Mouse (Mus musculus) gastrocnemius, adult 8-10 months (tissue): ENCODE data around the gene Ppip5k2. TPM values are rescaled to one million over a fixed set of nuclear protein-coding genes. Genes with fewer than 3 reads are reported as not detected.
"Not testable (repeated sequence)": the region's sequence is repeated elsewhere in the genome, so short reads cannot be mapped to it uniquely, and the experiment has no call there.

ENCODE experiments used
- DNase-seq, 2 experiments: peaks; one replicate each; pipeline ENCODE4 v3.0.0; 2022; ENCODE audit warnings: low spot score in 2 of 2
- total RNA-seq, 4 experiments: library from RNA; stranded (reverse); gene quantifications; 2 replicates each; pipeline ENCODE4 v1.2.4; 2022

Gene Ppip5k2
- total RNA-seq: 1 to 10 TPM; 1.1 to 2.2 (median 2.1) TPM

- DNase-seq: peak; percentile 87 to 90
These were observed at the start of gene Ppip5k2, which contains the start of gene Gin1 for GRCm38 (mm10) chr1:97769904-97770753. TSS of gene Ppip5k2 (minus strand) at chr1:97770411. TSS of gene Gin1 (plus strand) at chr1:97770172.

DNA sequence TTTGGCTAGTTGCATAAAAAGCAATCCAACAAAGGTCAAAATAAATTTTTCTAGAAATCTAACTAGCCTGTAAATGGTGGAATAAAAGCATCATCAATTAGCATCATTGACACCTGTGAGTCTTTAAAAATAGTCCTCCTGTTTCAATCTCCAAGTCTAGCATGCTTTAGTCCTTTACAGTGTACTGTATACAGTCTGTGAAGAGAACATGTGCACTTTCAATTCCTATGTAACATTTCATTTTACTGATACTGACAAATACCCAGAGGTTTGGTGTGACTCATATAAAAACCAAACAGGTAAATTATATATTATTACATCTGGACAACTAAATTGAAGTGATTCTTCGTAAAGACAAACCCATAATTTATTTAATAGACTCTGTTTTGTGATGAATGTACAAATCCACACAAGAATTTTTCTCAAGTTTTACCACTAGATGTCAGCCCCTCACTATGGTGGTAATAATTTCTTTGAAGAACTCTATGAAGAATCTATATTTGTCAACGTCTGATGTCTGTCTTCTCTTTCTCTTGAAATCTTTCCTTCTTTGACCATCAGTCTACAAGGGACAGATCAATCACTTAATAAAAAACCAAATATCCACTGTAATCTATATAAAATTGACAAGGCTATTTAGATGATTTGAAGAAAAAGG is 39.2 kb upstream of the Ppip5k2 start:
- DNase-seq: no peak

DNA sequence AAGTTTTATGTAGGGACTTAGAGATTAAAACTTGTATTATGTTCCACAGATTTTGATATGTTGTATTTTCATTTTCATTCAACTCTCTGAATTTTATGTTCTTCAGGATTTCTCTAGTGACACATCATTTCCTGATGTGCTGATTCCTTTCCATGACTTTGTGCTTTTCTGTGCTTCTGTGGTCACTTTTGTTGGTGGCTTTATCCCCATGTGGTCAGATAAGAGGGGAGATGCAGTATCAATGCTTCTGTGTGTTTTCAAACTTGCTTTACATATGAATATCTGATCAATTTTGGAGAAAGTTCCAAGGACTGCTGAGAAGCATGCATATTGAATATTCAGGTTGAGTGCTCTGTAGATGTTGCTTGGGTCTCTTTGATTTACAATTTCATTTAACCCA is 34.3 kb upstream of the Ppip5k2 start:
- no peak for DNase-seq

- DNase-seq: no peak
These were observed 32.1 kb upstream of the Ppip5k2 start for GRCm38 (mm10) chr1:97802207-97802902.

DNA sequence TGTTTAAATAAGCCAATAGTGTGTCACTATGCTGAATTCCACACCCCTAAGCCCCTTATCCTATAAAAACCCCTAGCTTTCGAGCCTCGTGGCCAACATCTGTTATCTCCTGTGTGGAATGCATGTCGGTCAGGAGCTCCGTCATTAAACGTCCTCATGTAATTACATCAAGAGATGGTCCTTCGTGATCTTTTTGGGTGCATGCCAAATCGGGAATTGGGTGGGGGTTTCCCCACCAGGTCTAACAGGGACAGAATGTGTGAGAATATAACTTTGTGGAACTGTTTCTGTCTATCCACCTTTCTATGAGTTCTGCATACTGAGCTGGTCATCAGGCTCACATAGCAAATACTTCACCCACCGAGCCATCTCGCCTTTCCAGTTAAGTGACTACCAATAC is 25.7 kb upstream of the Ppip5k2 start:
- DNase-seq: no peak

GRCm38 (mm10) chr1:97794110-97794509 is 23.9 kb upstream of the Ppip5k2 start:
- DNase-seq: no peak

DNA sequence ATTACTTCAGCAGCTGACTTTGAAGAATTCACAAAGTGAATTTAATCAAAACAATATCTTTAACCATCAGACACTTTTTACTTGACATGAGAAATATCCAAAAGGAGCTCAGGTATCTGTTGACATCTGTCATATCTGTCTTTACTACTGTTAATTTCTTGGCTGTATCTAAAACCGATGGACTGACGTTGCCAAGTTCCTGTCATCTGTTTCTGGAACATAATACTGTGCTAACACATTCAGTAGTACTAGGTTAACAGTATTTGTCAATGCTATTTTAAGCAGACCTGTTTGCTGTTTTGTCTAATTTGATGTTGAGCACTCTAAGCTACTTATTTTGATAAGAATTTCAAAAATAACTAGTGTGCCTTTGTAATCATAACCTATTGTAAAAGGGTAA is 18.3 kb upstream of the Ppip5k2 start:
- no peak for DNase-seq

DNA sequence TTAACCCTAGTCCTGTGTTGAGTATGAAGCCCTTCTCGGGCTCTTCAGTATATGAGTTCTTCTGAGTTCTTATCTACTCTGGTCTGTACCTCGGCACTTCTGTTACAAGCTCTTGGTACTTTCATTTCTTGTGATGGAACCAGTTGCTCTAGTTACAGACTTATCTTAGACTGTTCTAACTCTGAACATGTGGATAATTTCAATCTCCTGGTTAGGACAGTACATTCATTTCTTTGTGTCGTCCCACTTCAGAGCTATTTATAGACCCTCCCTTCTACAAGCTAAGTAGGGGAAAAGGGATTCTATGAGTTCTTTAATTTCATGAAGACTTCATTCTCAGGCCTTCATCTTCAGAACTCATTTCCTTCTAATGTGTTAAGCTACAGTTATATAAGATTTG is 17.5 kb upstream of the Ppip5k2 start:
- no peak for DNase-seq

- no peak for DNase-seq
These were observed 15.6 kb upstream of the Ppip5k2 start for GRCm38 (mm10) chr1:97785685-97786393.

GRCm38 (mm10) chr1:97784928-97785327 is 14.7 kb upstream of the Ppip5k2 start:
- DNase-seq: no peak

DNA sequence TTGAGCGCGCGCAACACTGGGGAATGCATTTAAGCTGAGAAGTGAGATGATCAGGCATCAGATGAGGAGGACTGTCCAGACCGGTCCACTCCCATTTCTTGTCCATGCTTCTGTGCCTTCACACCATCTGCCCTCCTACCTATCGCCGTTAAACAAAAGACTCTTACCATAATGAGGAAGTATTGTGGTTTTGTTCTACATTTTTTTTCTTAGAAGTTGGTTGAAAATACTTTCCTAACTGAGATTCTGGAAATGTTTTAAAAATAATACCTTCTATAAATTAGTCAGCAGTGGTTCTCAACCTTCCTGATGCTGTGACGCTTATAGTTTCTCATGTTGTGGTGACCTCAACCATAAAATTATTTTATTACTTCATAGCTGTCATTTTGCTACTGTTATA is 11.5 kb upstream of the Ppip5k2 start:
- DNase-seq: no peak

- DNase-seq: no peak
These were observed 3.8 kb upstream of the Ppip5k2 start for GRCm38 (mm10) chr1:97773973-97774372.

DNA sequence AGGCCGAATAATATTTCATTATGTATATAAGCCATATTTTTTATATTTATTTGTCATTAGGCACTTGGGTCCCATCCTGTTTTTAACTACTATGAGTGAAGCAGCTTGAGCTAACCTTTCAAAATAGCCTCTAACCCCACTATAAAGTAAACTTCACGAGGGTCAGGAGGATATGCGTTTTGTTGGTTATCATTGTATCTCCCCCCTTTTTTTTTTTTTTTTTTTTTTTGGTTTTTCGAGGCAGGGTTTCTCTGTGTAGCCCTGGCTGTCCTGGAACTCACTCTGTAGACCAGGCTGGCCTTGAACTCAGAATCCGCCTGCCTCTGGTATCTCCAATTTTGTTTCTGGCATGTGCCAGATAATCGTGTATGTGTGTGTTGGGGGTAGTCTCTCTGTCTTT is 3.2 kb upstream of the Ppip5k2 start:
- DNase-seq: no peak

- DNase-seq: no peak
These were observed 1.5 kb upstream of the Ppip5k2 start for GRCm38 (mm10) chr1:97771727-97772126.

GRCm38 (mm10) chr1:97771118-97771517 is 907 bp upstream of the Ppip5k2 start:
- no peak for DNase-seq

- DNase-seq: no peak
These were observed 812 bp downstream of the Ppip5k2 start for GRCm38 (mm10) chr1:97769294-97769903.

- no peak for DNase-seq
These were observed 1.3 kb downstream of the Ppip5k2 start for GRCm38 (mm10) chr1:97768906-97769293.

- DNase-seq: no peak
These were observed 2.1 kb downstream of the Ppip5k2 start for GRCm38 (mm10) chr1:97768089-97768488.

DNA sequence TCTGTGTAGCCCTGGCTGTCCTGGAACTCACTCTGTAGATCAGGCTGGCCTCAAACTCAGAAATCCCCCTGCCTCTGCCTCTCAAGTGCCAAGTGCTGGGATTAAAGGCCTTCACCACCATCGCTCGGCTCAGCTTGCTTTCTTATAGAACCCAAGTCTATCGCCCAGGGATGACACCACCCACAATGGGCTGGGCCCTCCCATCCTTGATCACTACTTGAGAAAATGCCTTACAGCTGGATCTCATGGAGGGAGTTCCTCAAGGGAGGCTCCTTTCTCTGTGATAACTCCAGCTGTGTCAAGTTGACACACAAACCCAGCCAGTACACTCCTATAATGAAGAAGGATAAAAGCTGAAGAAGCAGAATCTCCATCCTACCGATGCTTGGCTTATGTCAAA is 4.5 kb downstream of the Ppip5k2 start:
- not testable (repeated sequence) for DNase-seq

GRCm38 (mm10) chr1:97761477-97761876 is 8.7 kb downstream of the Ppip5k2 start:
- no peak for DNase-seq

DNA sequence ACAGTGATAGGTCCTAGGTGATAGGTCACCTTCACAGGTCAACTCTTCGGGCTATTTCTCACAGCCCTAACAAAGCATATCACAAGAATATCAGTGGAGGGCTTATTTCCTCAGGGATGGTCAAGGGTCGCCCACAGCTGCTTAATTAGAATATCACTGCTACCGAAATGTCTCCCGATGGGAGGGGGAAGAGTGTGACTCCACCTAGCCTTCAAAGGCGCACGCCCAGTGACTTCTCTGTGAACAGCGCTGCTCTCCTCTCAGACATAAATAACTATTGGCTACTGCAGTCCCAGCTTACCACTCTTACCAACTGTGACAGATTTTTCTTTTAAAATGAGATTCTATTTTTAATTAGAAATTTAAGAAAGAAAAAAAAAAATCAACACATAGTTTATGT is 9.6 kb downstream of the Ppip5k2 start:
- no peak for DNase-seq
